Mouse (Mus musculus): Measurements from ENCODE around the gene Sptbn4. TPM values are rescaled to one million over a fixed set of nuclear protein-coding genes. Genes with fewer than 3 reads are reported as not detected.

Sptbn4 gene
- total RNA-seq, 1 experiment from 2014 or later, result 0.74 TPM

DNA sequence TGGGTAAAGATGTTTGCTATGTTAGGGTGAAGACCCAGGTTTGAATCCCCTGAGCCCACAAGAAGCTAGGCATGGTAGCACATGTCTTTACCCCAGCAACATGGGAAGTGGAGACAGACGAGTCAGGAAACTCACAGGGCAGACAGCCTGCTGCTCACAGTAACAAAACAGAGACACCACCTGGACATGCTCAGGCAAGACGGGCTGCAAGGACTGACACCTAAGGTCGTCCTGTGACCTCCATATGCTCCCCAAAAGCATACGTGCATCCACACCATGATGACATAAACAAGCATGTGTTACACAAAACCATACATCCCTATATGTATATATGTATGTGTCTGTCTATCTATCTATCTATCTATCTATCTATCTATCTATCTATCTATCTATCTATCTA, 65.9 kb downstream of the Sptbn4 start:
- DNase-seq, result no peak

GRCm38 (mm10) chr7:27381009-27381408, 66.5 kb downstream of the Sptbn4 start:
- no peak for DNase-seq

DNA sequence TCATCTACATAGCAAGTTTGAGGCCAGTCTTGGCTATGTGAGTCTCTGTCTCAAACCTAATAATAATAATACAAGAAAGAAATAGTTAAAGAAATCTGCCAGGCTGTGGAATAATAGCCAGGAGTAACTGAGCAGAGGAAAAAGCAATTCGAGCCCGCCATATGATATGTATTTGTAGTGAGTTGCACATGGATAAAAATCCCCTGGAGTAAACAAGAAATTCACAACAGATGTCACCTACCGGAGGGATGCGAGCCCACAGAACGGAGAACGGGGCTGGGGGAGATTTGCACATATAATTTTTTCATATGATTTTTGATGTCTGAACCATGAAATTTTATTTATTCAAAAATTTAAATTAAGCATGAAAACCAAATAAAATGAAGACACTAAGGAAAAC, 67.7 kb downstream of the Sptbn4 start:
- DNase-seq, result no peak

- peak; percentile 45 for DNase-seq
These were observed 69.1 kb downstream of the Sptbn4 start for GRCm38 (mm10) chr7:27378431-27378830.

GRCm38 (mm10) chr7:27375274-27375673, 72.2 kb downstream of the Sptbn4 start:
- DNase-seq, result no peak

GRCm38 (mm10) chr7:27371715-27372462, 75.6 kb downstream of the Sptbn4 start:
- no peak for DNase-seq

- no peak for DNase-seq
These were observed 78.4 kb downstream of the Sptbn4 start for GRCm38 (mm10) chr7:27369111-27369510.

DNA sequence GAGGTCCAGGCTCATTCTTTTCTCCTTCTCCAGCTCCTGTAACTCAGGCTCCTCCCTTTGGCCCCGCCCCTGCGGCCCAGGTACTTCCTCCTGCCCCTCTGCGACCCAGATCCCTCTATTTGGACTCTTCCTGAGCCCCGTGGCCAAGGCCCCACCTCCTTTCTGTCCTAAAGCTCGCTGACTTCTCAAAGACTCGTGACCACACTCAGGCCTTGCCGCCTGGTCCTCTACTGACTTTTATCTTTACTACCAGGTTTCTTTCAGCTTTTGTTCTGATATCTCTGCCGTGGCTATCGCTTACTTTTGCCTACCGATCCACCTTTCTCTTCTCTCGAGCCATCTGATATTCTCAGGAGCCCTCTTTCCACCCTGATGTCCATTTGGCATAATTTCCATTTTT, 79.5 kb downstream of the Sptbn4 start:
- DNase-seq, result no peak

GRCm38 (mm10) chr7:27366082-27366844, 81.2 kb downstream of the Sptbn4 start:
- DNase-seq, result no peak

GRCm38 (mm10) chr7:27364379-27364778, 83.1 kb downstream of the Sptbn4 start:
- no peak for DNase-seq

DNA sequence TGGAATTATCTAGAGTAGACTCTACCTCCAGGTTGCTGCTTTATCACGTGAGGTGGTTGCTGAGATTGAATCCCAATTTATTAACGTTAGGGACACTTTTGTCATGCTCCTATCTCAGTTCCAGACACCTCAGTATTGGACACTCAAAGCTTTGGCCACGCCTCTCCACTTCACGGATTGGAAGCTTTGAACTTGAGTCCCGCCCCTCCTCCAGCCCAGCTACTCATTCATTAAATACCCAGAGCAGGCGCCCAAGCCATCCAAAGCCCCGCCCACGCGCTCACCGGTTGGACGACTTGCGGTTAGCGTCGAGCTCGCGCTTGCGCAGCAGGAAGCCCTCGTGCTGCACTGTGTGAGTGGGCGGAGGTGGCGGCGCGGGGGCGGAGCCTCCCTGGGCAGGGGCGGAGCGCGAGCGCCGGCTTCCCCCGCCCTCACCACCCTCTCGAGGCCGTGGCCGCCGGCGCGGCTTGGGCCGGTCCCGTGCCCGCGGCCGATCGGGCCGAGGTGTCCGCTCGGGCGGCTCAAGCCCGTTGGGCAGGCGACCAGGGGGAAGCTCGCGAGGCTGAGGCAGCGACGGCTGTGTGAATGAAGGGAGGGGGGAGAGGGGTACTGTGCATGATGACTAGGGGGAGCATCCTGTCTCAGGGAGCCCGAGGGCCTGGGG, 86.1 kb downstream of the Sptbn4 start:
- peak; percentile 100 for DNase-seq

DNA sequence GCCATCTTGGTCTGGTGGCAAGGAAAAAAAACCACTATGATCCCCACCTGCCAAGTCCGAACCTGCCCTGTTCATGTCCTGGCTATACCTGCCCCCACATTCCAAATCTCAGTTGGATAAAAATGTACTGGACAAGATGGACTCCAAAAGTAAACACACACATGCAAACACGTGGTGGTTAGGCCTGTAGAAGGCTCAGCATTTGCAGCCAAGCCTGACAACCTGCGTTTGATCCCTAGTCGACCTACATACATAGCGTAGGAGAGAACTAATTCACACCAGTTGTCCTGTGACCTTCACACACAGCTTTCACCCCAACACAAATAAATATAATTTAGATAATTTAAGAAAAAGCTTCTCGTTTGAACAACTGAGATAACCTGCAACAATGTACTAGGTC, 86.7 kb downstream of the Sptbn4 start:
- DNase-seq, result no peak

DNA sequence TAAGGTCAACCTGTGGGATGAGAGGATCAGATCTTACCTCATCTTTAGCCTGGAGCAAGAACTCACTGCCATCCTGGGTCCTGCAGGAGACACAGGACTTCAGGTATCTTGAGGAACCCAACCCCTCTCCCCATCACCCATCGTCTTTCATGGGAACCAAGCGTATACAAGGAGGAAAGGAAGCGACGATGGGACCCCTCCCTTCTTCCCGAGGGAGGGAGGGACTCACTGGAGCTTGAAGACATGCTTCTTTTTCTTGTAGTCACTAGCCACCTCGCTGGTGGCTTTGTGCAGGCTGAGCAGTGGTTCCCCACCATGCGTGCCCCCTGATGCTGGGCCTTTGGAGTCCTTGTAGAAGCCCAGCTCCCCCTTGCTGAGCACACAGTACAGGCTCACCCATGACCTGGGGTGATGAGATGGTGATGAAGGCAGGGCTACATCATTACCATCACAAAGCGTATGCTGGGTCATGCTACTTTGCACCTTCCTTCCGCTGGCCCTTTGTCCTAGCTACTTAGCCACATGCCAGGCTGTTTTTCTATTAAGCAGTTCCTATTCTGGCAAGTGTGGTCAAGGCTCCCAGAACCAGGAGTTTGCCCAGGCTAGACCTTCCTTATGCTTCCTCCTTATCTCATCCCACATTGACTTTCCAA, 87.7 kb downstream of the Sptbn4 start:
- DNase-seq, result no peak

- DNase-seq, result no peak
These were observed 88.3 kb downstream of the Sptbn4 start for GRCm38 (mm10) chr7:27359162-27359561.

GRCm38 (mm10) chr7:27357595-27357978, 89.9 kb downstream of the Sptbn4 start:
- no peak for DNase-seq

DNA sequence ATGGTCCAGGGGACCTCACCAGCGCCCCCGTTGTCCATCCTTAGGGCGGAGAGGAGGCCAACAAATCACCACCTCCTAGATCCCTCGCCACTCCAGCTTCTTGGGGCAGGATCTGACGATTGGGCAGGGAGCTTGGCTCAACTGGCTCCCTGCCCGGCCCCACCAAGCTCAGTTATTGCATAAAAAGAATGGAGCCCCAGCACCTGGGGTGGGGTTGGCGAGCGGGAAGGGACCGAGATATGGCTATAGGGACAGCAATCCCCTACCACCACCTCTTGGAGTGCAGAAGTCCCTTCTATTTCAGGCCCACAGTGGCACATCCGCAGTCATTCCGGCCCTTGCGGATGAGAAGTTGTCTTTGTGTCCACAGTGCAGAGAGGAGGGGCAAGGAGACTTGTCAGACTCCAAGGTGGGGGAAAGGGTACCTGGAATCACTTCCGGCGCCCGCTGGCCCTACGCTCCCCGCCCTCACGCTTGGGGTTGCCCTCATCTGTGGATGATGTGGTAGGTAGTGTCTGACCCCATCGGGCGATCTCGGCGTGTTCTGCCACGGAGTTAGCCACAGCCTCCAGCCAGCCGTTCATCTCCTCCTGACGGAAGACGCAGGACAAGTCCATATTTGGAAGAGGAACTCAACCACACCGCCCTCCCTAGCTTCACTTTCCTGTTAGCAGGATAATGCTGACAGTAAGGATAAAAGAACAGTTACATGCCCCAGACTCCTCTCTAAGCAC, 90.5 kb downstream of the Sptbn4 start, which contains the start of gene Gm20479:
TSS of gene Gm20479 (minus strand) at position 559 of the 734 bp plus-strand sequence.
- peak; percentile 26 for DNase-seq

DNA sequence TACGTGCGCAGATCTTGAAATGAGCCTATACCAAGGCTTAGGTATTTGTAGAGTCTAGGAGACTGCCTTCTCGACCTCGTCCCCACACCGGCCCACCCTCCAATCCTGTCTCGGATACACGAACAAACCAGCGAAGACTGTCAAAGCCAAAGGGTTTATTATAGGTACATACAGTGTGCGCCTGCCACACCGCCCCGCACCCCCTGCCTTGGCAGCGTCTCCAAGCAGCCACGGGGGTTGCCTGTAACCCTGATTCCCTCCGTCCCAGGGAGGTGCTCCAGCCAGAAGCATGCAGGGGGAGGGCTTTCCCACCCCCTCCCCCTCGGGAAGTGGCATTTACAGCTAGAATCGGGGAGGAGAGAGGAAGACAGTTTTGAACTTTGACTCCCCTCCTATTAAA, 91.2 kb downstream of the Sptbn4 start:
- DNase-seq, result peak; percentile 70

DNA sequence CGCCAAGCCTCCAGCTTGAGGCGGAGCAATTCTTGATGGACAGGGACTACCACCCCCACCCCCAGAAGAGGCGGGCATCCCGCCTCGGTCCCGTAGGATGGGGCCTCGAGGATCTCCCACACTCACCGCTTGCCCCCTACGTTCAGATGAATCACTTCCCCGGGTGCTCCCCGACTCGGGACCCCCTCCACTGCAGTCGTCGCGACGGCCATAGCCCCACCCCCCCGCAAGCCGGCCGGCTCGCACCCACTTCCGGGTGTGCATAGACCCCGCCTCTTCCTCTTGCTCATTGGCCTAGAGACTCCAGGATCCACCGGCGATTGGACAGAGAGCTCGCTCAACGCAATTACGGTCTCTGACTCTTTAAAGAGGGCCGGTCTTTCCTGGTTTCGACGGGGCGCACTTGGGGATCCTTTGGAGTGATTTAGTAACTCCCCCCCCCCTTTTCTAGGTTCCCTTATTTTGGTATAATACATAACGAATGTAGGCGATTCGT, 91.7 kb downstream of the Sptbn4 start, which contains the start of gene Shkbp1:
TSS of gene Shkbp1 (minus strand) at position 275 of the 496 bp plus-strand sequence.
- DNase-seq, result peak; percentile 93

GRCm38 (mm10) chr7:27355261-27355660, 92.2 kb downstream of the Sptbn4 start:
- DNase-seq, result no peak

GRCm38 (mm10) chr7:27354783-27355182, 92.7 kb downstream of the Sptbn4 start:
- DNase-seq, result no peak

DNA sequence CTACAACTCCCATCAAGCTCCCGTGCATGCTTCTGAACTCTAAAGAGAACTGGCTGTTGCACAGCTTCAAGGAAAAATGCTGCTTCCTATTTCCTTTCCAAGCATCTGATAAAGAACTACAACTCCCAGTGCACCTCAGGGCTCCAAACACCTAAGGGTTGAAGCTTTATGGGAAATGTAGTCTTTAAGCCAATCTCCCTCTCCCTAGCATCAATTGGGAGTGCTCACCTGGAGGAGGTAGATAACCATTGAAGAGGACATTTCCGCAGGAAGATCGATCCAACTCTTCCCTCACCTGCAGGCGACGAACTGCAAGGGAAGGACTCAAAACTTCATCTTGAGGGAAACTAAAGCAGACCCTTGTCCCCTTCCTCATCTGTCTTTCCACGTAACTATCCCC, 93.3 kb downstream of the Sptbn4 start:
- DNase-seq, result no peak

GRCm38 (mm10) chr7:27345444-27345843, 102.0 kb downstream of the Sptbn4 start:
- DNase-seq, result no peak
